Mouse (Mus musculus) ovary, postnatal 36 days (tissue): Measurements from ENCODE around the gene Cish.
"Not testable (repeated sequence)": the region's sequence is repeated elsewhere in the genome, so short reads cannot be mapped to it uniquely, and the experiment has no call there.

Experiments
- DNase-seq: peaks from one replicate; pipeline ENCODE4 v3.0.0; 2022; ENCODE audit warnings: low spot score, mixed read lengths

Cish gene

GRCm38 (mm10) chr9:107299783-107300182 lies 4.0 kb downstream of the Cish start:
- DNase-seq: no peak

GRCm38 (mm10) chr9:107300224-107300973 lies 4.6 kb downstream of the Cish start:
- DNase-seq: no peak

- no peak for DNase-seq
Measured at GRCm38 (mm10) chr9:107301554-107302331, 5.9 kb downstream of the Cish start.

GRCm38 (mm10) chr9:107302592-107302991 lies 6.8 kb downstream of the Cish start:
- DNase-seq: no peak

GRCm38 (mm10) chr9:107303121-107303820 lies 7.4 kb downstream of the Cish start:
- DNase-seq: no peak

GRCm38 (mm10) chr9:107303900-107304299 lies 8.1 kb downstream of the Cish start:
- DNase-seq: no peak

DNA sequence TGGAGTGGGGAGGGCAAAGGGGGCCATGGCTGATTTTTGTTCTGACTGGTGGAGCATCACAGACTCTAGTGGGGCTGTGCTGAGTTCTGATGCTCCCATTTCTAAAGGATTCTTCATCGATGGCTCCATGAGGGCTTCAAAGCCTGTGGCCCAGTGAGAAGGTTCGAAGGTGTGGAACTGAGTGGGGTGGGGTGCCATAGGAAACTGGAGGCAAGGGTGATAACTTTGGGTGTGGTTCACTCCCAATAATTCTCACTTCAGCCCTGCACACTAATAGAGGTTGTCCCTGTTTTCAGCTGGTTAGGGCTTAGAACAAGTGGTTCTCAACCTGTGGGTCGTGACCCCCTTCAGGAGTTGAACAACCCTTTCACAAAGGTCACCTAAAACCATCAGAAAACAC lies 8.6 kb downstream of the Cish start:
- DNase-seq: no peak

DNA sequence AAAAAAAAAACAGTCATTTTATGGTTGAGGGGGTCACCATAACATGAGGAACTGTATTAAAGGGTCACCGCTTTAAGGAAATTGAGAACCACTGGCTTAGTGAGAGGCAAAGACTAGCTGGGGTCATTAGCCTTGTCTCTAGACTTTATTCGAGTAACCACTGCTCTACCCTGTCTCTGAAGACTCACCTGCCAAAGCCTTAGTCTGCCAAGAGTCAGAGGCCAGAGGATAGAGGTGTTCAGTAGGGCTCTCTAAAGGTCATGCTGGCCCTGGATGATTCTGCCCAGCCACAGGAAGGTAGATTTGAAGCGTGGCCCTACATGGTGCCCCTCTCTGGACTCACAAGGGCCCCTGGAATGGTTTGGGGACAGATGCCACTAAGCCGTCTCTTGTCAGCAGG lies 9.2 kb downstream of the Cish start:
- no peak for DNase-seq

DNA sequence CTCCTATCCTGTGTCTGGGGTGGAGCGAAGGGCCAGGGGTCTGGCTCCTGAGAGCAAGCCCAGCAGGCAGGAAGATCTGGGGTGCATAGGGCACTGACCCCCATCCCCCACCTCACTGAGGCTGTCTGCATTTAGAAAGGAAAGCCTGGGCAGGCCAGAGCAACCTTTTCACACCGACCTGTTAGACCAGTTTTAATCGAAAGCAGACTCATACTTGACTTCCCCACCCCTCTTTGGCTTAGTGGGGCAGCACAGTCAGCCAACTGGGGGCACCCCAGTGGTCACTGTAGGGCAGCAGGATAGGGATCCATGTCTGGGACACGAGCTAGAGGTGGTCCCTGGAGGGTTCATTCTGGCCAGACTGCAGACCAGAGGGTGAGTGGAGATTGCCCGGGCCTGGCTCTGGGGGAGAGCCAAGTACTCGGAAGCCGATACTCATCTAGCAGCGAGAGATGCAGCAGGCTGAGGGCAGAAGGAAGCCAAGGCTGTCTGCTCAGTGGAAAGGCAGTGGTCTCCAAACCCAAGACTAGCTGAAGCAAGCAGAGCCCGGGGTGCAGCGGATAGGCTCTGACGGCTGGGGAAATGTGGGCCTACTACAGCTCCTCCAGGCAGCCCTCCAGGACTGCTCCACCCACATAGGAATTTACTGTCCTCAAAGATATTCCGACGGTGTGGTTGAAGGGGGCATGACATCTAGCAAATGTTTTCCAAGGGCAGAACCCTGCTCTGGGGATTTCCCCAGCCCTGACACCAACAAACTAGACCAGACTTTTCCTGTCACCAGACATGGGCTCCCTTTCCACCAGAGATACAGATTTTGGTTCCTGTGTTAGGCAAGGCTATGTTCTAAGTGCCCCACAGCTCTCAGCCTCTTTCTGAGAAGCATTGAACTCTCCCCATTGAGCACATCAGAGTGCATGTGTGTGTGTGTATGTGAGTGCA lies 10.0 kb downstream of the Cish start:
- no peak for DNase-seq

- not testable (repeated sequence) for DNase-seq
Measured at GRCm38 (mm10) chr9:107306673-107307072, 10.8 kb downstream of the Cish start.

GRCm38 (mm10) chr9:107307099-107307872 lies 11.5 kb downstream of the Cish start:
- no peak for DNase-seq

GRCm38 (mm10) chr9:107307886-107308285 lies 12.1 kb downstream of the Cish start:
- DNase-seq: peak; percentile 81

DNA sequence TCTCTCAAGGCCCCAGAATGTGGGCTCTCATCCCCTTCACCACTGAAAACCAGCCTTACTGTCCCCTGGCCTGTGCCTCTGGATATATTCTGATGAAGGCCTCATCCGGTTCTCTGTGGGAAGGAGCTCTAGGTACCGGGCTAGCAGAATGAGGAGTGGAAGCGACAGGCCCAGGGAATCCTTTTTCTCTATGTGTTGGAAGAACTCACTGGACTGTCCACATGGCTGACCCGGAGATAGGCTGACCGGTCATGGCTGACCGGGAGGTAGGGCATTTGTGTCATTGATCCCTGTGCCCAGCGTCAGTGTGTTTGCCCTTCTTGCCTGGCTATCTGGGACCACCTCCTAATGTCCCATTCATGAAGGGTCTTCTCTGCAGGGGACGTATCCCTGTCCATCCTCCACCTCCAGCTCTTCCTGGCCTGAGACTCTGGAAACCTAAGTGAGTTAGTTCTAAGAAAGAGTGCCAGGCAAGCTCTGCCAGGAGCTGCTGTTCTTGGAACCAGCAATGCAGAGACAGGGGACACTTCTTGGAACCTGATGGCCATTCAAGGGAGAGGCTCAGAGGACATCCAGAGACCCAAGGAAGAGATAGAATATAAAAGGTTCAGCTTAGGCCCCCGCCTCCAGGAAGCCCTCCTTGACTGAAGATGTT lies 12.6 kb downstream of the Cish start:
- no peak for DNase-seq

DNA sequence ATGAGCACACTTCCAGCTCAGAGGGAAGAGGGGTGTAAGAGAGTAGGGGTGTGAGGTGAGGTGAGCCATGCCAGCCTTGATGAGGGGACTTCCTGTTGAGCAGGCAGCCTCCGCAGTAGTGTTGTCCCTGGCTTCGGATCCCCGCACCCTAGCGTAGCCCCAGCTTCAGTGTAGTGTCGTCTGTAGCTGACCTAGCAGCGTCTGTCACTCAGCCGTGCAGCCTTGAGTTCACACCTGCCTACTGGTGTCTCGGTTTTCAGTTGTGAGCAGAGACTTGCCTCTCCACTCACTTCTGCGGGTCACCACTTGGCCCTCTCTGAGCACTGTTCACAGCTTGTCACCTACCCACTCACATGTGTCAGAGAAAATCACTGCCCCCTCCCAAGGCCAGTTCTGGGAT lies 13.3 kb downstream of the Cish start:
- DNase-seq: no peak

GRCm38 (mm10) chr9:107309600-107309999 lies 13.8 kb downstream of the Cish start:
- no peak for DNase-seq

DNA sequence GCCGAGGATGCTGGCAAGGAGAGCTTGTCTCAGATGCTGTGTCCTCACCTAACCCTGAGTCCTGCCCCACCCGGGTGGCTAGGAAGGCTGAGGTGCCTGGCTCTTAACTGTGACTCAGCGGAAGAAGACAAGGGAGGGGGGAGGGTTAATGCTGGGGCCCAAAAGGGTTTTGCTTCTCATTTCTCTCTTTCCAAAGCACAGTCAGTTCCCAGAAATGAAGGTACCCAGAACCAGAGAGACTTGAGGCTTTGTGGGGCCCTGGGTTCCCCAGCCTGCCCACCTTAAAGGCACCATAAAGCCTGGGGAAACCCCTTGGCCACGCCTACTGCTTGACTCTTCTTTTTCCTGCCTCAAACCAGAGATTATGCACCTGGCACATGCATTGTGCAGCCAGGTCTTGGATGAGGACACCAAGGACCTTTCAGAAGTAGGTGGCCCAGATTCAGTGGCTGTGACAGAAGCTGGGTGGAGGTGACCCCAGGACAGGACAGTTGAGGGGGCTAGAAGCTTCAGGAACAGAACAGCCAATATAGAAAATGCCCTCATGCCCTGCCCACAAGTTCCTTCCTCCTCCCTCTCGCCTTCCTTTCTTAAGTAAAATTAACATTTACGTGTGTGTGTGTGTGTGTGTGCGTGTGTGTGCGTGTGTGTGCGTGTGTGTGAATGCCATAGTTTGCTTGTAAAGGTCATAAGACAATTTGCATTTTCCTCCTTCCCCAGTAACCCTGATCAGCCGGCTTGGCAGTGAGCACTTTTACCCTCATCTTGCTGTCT lies 17.2 kb downstream of the Cish start:
- no peak for DNase-seq

DNA sequence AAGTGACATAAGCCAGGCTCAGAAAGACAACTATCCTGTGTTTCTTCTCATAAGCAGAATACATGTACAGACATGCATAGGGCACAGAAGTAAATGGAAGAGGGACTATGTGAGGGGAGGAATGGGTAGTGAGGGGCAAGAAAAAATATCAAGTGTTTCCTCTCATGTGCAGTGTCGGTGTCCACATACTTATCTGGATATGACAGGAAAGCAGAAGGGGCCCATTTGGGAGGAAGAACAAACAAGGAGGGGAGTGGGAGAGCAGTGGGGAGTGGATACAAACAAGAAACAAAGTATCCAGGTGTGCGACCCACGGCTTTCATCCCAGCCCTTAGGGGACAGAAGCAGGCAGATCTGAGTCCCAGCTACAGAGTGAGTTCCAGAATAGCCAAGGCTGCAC lies 18.1 kb downstream of the Cish start:
- no peak for DNase-seq

DNA sequence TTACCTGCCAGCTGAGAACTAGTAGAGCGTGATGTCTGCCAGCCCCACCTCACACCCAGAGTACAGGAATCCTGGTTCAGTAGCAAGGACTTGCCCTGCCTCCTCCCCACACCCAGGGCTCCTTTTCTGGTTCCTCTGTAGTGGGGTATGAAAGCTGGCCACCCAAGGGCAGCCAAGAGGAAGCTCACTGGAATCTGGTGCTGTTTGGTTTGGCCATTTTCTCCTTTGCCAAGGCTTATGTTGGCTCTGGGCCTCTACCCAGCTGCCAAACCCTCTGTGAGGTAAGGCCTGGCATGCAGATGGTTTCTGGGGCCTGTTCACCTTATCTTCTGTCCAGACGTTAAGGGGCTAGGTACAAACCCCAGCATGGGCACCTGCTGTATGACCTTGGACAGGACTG lies 20.0 kb downstream of the Cish start:
- DNase-seq: no peak

- no peak for DNase-seq
Measured at GRCm38 (mm10) chr9:107322461-107323050, 26.7 kb downstream of the Cish start.
